ENCODE assay signal across 28 mouse cellular contexts in genomic region chr14:60992144-60992543, GRCm38 (mm10). TPM values are rescaled to one million over a fixed set of nuclear protein-coding genes. Genes with fewer than 3 reads are reported as not detected.
DNase-seq lines count a peak whose midpoint lies in the region; ATAC-seq and TF ChIP-seq lines count a peak whose summit lies in the region.
"Had no signal": no experiment of that assay in that cellular context is flagged by ENCODE, and none has a peak within 500 bp of the region (broad histone marks: within the 10 kb centered on the region; RNA-seq: fewer than 3 reads in every experiment).

No protein-coding gene starts in this region.

- TF ChIP-seq CTCF in forebrain, postnatal 0 days (IDR thresholded peaks at IDR 0.05; ENCODE audit: low read depth), result no peak
- no peak for TF ChIP-seq CTCF in left cerebral cortex, adult 2 months (IDR thresholded peaks at IDR 0.05)

- H3K9me3 ChIP-seq in forebrain, postnatal 0 days (ENCODE audit: low read length), result no peaks in the 10 kb centered on the region
- H3K9me3 ChIP-seq in forebrain, embryonic 10.5 days, result no peaks in the 10 kb centered on the region
- H3K9me3 ChIP-seq: embryonic facial prominence, embryonic 12.5 days; embryonic facial prominence, embryonic 15.5 days; forebrain, embryonic 12.5 days; forebrain, embryonic 15.5 days; heart, embryonic 10.5 days; heart, embryonic 13.5 days had no signal

- no peak overlapping the region for H3K9ac ChIP-seq in forebrain, postnatal 0 days
- H3K9ac ChIP-seq: embryonic facial prominence, embryonic 12.5 days; embryonic facial prominence, embryonic 15.5 days; forebrain, embryonic 12.5 days; forebrain, embryonic 15.5 days; heart, embryonic 13.5 days; hindbrain, embryonic 14.5 days had no signal

- 55% methylated on average over 4 of the region's 4 CpGs for WGBS in forebrain, postnatal 0 days
- WGBS in forebrain, embryonic 10.5 days, result 91% methylated on average over 4 of the region's 4 CpGs

- no peak overlapping the region for H3K4me2 ChIP-seq in forebrain, postnatal 0 days (ENCODE audit: low read depth)
- H3K4me2 ChIP-seq: embryonic facial prominence, embryonic 12.5 days; embryonic facial prominence, embryonic 15.5 days; forebrain, embryonic 12.5 days; forebrain, embryonic 15.5 days; heart, embryonic 13.5 days; hindbrain, embryonic 14.5 days had no signal

- no peak overlapping the region for H3K27ac ChIP-seq in forebrain, postnatal 0 days (ENCODE audit: low read depth, low read length)
- no peak overlapping the region for H3K27ac ChIP-seq in forebrain, embryonic 10.5 days
- H3K27ac ChIP-seq in left cerebral cortex, adult 2 months, result peak overlapping the region; percentile 6; the same call in 1 of the 2 replicates
- H3K27ac ChIP-seq: embryonic facial prominence, embryonic 12.5 days; forebrain, embryonic 12.5 days; forebrain, embryonic 15.5 days; heart, adult 2 months; heart, embryonic 10.5 days; hindbrain, embryonic 14.5 days; hindbrain, postnatal 0 days had no signal

- ATAC-seq in forebrain, postnatal 0 days, result peak; percentile 47; the same call in 1 of the 2 replicates
- ATAC-seq: activated CD4-positive, CD25-positive, alpha-beta regulatory T cell, adult 4 months; forebrain, embryonic 15.5 days; hindbrain, postnatal 0 days had no signal

- H3K27me3 ChIP-seq in forebrain, postnatal 0 days (ENCODE audit: insufficient read depth, low read length), result no peaks in the 10 kb centered on the region
- no peaks in the 10 kb centered on the region for H3K27me3 ChIP-seq in forebrain, embryonic 10.5 days (ENCODE audit: poor library complexity, severe bottlenecking)
- H3K27me3 ChIP-seq: embryonic facial prominence, embryonic 12.5 days; embryonic facial prominence, embryonic 15.5 days; forebrain, embryonic 12.5 days; forebrain, embryonic 15.5 days; heart, embryonic 13.5 days had no signal

- no peaks in the 10 kb centered on the region for H3K36me3 ChIP-seq in forebrain, postnatal 0 days (ENCODE audit: insufficient read depth)
- peaks cover 69% of the 10 kb centered on the region for H3K36me3 ChIP-seq in forebrain, embryonic 10.5 days (replicated peaks)
- H3K36me3 ChIP-seq: embryonic facial prominence, embryonic 12.5 days; embryonic facial prominence, embryonic 15.5 days; forebrain, embryonic 15.5 days; heart, embryonic 13.5 days had no signal

- intact Hi-C loops in left cerebral cortex, adult 2 months (cut with DNase I), result loop anchor here (5.0 kb wide), 1 partner anchor 45 kb away; no protein-coding TSS in a partner anchor
- intact Hi-C loops in left cerebral cortex, postnatal 10 days (cut with DNase I), result no loop called here

- H3K4me3 ChIP-seq in forebrain, postnatal 0 days (ENCODE audit: low read depth, low read length), result no peak overlapping the region
- H3K4me3 ChIP-seq in forebrain, embryonic 10.5 days, result no peak overlapping the region
- no peak overlapping the region for H3K4me3 ChIP-seq in left cerebral cortex, adult 2 months
- H3K4me3 ChIP-seq: embryonic facial prominence, embryonic 12.5 days; embryonic facial prominence, embryonic 15.5 days; forebrain, embryonic 12.5 days; forebrain, embryonic 15.5 days; heart, adult 2 months; heart, embryonic 10.5 days; heart, embryonic 13.5 days had no signal

- H3K4me1 ChIP-seq in forebrain, postnatal 0 days (ENCODE audit: insufficient read depth), result 0 out of 2 replicates have a peak, but pooled peaks cover 3% of the 10 kb centered on the region
- peaks cover 83% of the 10 kb centered on the region for H3K4me1 ChIP-seq in forebrain, embryonic 10.5 days

- no peak for DNase-seq in forebrain, postnatal 0 days
- no peak for DNase-seq in forebrain, embryonic 10.5 days (ENCODE audit: extremely low spot score, low spot score)
- no peak for DNase-seq in left cerebral cortex, adult 2 months (ENCODE audit: extremely low spot score in 1 of 2, low spot score in 2 of 2)
- DNase-seq in left cerebral cortex, postnatal 10 days (ENCODE audit: extremely low spot score in 1 of 2, low spot score in 2 of 2), result no peak
- peak; percentile 53 to 75 for DNase-seq in right cerebral cortex, postnatal 10 days (ENCODE audit: low spot score in 2 of 2)
- no peak for DNase-seq in right cerebral cortex, postnatal 25 days
- peak; percentile 65 for DNase-seq in telencephalon, adult 2 months (ENCODE audit: low read depth, low spot score)
- DNase-seq in spleen, postnatal 14 days (ENCODE audit: low spot score in 2 of 2), result no peak
- DNase-seq: adrenal gland, adult 8-10 months; adrenal gland, postnatal 25 days; cerebellum, adult 18-20 months; cerebellum, adult 9-10 months; cerebellum, postnatal 14 days; gastrocnemius, postnatal 10 days; gastrocnemius, postnatal 36 days; heart, adult 2 months; heart, postnatal 14 days; heart, postnatal 4 days had no signal

RNA-seq across cellular contexts. Expression of gene Tnfrsf19, which starts 54.1 kb away (rescaled TPM):
- total RNA-seq in forebrain, postnatal 0 days (2014; rRNA removed), result 59.5 and 63.1 TPM in 2 replicates
- polyA plus RNA-seq in forebrain, postnatal 0 days (2015; fragmentation: Nextera tagmentation; extraction: Ambion mirVana), result 52.7 and 56.0 TPM in 2 replicates
- polyA plus RNA-seq in forebrain, embryonic 10.5 days (2016; fragmentation: Nextera tagmentation; extraction: Ambion mirVana), result 102 and 110 TPM in 2 replicates
- 10 to 100 TPM; 49.5 to 51.9 TPM for total RNA-seq in left cerebral cortex, adult 2 months (2021)
- 10 to 100 TPM; 65.3 to 92.6 TPM for total RNA-seq in left cerebral cortex, postnatal 10 days (2021)
- total RNA-seq: granulocyte monocyte progenitor cell, adult 5-6 weeks had no signal
- polyA plus RNA-seq: activated CD4-positive, CD25-positive, alpha-beta regulatory T cell, adult 4 months had no signal

Comparison
In these comparisons a context has a peak if more than half of its experiments do, and no peak if none do; other contexts are left out.
1. DNase-seq: peak in right cerebral cortex, postnatal 10 days (2 of 2) and telencephalon, adult 2 months (single experiment); none in forebrain, postnatal 0 days (single experiment), forebrain, embryonic 10.5 days (single experiment), left cerebral cortex, adult 2 months (0 of 2), left cerebral cortex, postnatal 10 days (0 of 2), right cerebral cortex, postnatal 25 days (single experiment) and spleen, postnatal 14 days (0 of 2).